Mouse (Mus musculus) heart, postnatal 0 days (tissue): ENCODE data around the gene Dlg2.

Experiments
- CTCF ChIP-seq: IDR thresholded peaks from 2 replicates; pipeline ENCODE4 v1.5.1; 2016; ENCODE audit warnings: antibody characterized with exemption, control low read depth, low read depth
- EP300 ChIP-seq: IDR thresholded peaks from 2 replicates; pipeline ENCODE4 v1.6.1; 2016; ENCODE audit warnings: antibody characterized with exemption, low read depth

- TF ChIP-seq CTCF (no peak), EP300 (no peak)
Observed at GRCm38 (mm10) chr7:92383913-92384484, 1907.5 kb downstream of the Dlg2 start.
